Mouse (Mus musculus) cerebellum, adult 2 months (tissue): Measurements from ENCODE around the gene Chrna9.

Experiments used
- CTCF ChIP-seq: fragments of 200-500 bp; IDR thresholded peaks from 2 replicates; pipeline ENCODE4 v1.5.1; 2011; ENCODE audit warnings: low read depth, mild to moderate bottlenecking, control low read depth, low read length, moderate library complexity, borderline replicate concordance; ENCODE audit not compliant: insufficient read depth
- POLR2A ChIP-seq: fragments of 200-500 bp; IDR thresholded peaks from 2 replicates; pipeline ENCODE4 v1.6.1; 2011; ENCODE audit warnings: low read length, control low read depth, borderline replicate concordance; ENCODE audit not compliant: insufficient read depth

DNA sequence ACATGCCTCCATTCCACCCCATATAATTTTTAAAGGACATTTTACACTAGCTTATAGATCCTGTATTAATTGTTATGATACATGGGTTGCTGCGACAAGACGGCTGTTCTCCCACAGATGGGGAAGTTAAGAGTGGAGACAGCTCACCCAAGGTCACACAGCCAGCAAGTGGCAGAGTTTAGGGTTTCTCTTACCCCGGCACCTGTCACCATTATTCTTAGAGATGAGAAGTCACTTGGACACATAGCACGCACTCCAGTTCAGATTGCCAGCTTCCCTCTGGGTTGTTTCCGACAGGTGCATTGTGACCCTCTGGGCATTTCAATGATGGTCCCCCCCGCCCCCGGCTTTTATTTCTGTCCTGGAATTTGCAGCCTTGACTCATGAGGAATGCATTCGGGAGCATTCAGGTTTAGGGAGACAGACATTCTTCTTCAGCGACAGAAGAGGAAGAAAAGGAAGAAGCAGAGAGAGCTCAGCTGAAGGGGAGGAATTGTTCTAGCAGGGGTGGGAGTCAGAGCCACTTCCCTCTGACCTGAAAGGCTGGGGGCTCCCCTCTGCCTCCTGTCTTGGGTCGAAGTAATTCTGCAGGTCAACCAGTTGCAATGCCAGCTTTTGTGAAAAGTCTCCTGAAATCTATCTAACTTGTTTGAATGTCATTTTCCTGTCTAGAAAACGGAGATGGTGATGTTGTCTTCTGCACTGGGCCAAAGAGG, 2.4 kb downstream of the Chrna9 start:
- TF ChIP-seq POLR2A: no peak
- TF ChIP-seq CTCF: no peak
